Mouse (Mus musculus) erythroblast, embryonic 14.5 days (primary cell): ENCODE data around the gene Slain2.

ENCODE experiments used
- GATA1 ChIP-seq: IDR thresholded peaks from 2 replicates; pipeline ENCODE4 v1.6.1; 2012; ENCODE audit warnings: low read length, inconsistent platforms, mixed read lengths
- TAL1 ChIP-seq: IDR thresholded peaks from 3 replicates; pipeline ENCODE4 v1.6.1; 2012; ENCODE audit warnings: low read length, inconsistent platforms, mixed read lengths

GRCm38 (mm10) chr5:72940906-72941432 lies 26.9 kb downstream of the Slain2 start:
- TF ChIP-seq TAL1 (no peak), GATA1 (no peak)
